Mouse (Mus musculus) heart, adult 18-20 months (tissue): ENCODE results near the gene Lrch3. TPM values are rescaled to one million over a fixed set of nuclear protein-coding genes. Genes with fewer than 3 reads are reported as not detected.
"Not testable (repeated sequence)": the region's sequence is repeated elsewhere in the genome, so short reads cannot be mapped to it uniquely, and the experiment has no call there.

Experiments
- DNase-seq, 2 experiments: peaks; one replicate each; pipeline ENCODE4 v3.0.0; 2021 to 2022; ENCODE audit warnings: mixed read lengths in 1 of 2
- total RNA-seq, 2 experiments: library from RNA; stranded (reverse); gene quantifications; 2 replicates each; pipeline ENCODE4 v1.2.3; 2021

Lrch3 gene
- total RNA-seq, 2 experiments from 2014 or later: 19.9 to 21.4 TPM

- no peak for DNase-seq
Observed at GRCm38 (mm10) chr16:32992158-32992557, 78.3 kb downstream of the Lrch3 start.

DNA sequence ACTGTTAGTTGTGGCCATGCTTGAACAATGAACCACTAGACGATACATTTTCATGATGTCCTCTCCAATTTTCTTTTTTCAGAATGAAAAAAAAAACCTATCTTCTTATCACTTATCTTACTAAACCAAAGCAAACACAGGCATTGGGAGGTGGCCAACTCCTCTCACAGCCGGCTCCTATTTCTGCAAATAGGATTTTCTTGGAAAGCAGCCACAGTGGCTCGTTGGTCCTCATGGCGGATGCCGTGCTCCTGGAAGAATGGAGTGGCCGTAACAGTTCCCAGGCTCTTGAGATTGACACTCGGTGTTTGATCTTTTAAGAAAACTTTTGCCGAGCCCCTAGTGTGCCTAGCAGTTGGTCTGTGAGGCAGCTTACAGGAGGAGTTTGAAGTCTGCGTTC, 91.3 kb downstream of the Lrch3 start:
- DNase-seq: peak; percentile 12 to 35

DNA sequence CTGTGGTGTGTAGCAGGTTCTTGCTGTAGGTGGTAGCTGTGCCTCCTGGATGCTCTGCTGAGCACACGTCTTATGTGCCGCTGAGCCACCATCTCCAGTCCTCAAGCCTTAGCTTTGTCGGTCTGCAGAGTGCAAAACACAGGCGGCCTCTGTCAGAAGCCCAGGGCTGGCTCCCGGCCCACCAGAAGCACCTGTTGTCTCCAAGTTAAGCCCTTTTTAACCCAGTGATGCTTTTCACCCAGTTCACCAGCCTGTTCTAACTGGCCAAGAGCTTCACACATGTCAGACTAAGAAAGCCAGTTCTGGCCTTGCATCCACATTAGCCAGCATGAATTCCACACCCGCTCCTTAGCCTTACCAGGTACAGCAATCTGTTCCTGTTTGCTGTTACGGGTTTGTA, 93.0 kb downstream of the Lrch3 start:
- DNase-seq: no peak

- no peak for DNase-seq
Observed at GRCm38 (mm10) chr16:33007436-33007835, 93.5 kb downstream of the Lrch3 start.

GRCm38 (mm10) chr16:33010166-33010565, 96.3 kb downstream of the Lrch3 start:
- DNase-seq: no peak

DNA sequence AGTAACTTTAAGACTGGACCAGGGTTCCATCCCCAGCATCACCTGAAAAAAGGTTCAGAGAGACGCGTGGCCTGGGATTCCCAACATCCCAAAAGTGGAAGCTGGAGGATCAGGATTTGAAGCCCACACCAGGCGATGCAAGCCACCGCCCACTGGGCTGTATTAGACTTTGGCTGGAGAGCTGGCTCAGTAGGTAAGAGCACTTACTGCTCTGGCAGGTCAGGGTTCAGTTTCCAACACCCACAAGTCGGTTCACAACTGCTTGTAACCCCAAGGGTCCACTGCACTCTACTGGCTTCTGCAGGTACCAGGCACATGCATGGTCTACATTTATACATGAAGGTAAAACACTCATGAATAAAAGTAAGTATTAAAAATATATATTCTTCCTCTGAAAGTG, 99.9 kb downstream of the Lrch3 start:
- DNase-seq: no peak

GRCm38 (mm10) chr16:33014921-33015320, 101.0 kb downstream of the Lrch3 start:
- peak in 1 of 2 experiments; percentile 9 for DNase-seq

DNA sequence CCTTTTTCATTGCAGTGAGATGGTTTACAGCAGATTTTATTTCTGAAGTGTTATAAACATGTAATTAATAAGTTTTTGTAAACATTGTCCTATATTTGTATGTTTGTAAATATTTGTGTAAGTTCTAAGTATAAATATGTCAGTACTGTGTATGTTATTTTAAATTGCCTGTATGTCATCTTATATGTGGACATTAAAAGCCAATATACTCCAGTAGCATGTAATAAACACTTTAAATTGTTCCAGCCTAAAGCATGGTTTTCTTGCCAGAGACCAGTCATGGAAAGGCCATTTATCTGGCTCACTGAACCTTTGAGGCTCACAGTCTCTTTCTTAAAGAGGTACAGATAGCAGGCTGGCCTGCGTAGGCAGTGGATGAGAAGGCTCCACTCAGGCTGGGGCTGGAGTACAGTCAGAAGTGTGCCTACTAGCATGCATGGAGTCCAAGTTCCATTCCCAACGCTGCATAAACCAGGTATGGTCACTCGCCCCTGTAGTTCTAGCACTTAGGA, 101.6 kb downstream of the Lrch3 start:
- DNase-seq: no peak

- DNase-seq: no peak
Observed at GRCm38 (mm10) chr16:33015986-33016385, 102.1 kb downstream of the Lrch3 start.

GRCm38 (mm10) chr16:33017677-33018349, 103.9 kb downstream of the Lrch3 start:
- no peak for DNase-seq

DNA sequence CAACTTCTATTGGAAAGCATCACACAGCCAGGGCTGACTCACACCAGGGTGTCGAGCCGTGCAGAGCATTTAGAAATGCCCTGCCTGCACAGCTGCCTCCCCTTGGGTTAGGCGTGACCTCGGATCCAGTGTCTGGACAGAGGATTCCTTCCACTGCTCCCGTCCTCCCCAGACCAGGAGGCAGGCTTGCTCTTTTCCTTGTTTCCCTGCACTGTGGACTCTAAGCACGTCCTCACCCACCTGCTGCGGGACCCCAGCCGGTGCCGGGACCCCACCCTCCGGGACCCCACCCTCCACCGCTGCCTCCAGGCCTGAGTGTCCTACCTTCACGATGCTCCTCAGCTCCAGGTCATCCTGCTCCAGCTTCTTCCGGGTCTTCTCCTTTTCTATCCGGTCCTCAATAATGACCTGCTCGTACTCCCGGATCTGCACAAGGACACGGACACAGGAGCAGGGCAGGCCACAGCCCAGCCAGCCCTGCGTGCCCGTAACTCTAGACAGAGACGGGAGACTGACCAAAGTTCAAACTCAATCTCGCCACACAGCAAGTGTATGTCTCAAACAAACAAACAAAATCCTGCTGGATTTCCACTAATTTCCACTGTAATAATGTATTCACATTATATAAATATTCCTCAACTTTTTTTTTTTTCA, 105.3 kb downstream of the Lrch3 start:
- peak in 1 of 2 experiments; percentile 7 for DNase-seq

DNA sequence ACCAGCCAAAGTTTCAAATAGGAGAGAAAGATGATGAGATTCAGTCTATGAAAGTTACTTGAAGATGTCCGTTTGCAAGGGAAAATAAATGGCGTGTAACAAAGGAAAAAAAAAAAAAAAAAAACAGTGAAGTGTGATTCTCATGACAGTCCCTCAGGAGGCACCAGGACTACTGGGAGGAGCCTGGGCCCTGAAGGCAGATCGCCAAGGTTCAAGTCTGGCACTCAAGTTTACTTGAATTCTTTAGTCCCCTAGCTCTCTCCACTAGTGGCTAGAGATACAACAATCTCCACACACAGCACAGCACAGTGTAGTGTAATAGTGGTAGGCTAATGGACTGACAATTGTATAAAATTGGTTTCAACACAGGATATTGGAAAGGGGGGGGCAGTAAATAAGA, 107.5 kb downstream of the Lrch3 start:
- DNase-seq: no peak

DNA sequence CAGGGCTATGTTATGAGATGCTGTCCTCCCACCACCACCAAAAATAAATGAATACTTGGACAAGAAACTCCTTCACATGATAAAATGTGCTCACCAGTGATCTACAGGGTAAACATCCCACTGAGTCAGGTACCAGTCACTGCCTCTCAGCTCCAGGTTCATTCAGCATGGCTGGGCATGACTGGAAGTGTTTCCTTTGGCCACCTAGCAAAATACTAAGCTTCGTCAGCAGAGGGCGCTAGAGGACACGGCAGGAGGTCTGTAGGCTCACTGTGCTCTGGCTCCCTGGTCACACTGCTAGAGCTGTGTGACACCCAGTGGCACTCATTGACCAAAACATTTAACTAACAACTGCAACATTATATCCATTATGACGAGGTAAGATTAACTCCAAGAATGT, 109.8 kb downstream of the Lrch3 start:
- peak; percentile 81 to 92 for DNase-seq

GRCm38 (mm10) chr16:33024456-33025104, 110.7 kb downstream of the Lrch3 start:
- no peak for DNase-seq

GRCm38 (mm10) chr16:33026357-33026756, 112.5 kb downstream of the Lrch3 start:
- no peak for DNase-seq

DNA sequence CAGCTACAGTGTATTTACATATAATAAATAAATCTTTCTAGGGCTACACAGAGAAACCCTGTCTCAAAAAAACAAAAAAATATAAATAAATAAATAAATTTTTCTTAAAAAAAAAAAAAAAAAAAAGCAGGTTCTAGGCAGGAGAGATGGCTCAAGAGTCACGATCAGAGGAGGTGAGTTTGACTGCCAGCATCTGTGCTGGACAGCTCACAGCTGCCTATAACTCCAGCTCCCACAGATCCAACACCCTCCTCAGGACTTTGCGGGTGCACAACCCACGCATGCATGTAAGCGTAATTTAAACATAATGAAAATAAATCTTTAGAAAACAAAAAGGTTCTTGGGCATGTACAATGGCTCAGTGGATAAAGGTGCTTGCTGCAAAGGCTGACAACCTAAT, 122.1 kb downstream of the Lrch3 start:
- no peak for DNase-seq

DNA sequence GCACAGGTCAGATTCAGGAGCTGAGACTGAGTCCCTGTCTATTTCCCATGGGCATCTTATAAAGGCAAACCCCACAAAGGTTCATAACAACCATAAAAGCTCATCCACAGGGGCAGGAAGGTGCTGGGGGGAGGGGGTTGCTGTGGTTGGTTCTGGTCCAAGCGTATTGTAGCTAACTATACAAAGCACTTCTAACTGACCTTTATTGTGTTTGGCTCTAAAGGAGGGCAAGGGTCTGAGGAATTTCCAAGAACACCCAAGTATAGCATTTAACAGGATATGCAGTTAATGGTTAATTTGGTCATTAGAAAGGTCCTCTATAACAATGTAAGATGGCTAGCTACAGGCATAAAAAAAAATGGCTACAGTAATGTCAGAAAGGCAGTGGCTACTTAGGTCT, 128.8 kb downstream of the Lrch3 start:
- no peak for DNase-seq

DNA sequence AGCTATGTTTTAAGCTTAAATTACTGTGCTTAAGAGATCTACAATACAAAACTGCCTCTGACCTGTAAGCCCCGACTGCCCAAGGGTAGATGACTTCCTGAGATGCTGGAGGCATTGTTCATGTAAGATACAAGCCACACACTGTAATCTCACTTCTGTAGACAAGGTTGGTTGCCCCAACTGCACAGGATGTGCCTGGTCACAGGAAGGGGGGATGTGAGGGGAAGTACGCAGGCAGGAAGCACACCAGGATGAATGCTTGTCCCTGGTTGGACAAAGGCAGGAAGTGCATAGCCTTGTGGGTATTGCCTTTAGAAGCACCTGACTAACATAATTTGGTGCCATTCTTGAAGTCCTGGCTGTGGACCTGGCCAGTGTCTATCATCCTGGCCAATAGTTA, 129.4 kb downstream of the Lrch3 start:
- DNase-seq: no peak

DNA sequence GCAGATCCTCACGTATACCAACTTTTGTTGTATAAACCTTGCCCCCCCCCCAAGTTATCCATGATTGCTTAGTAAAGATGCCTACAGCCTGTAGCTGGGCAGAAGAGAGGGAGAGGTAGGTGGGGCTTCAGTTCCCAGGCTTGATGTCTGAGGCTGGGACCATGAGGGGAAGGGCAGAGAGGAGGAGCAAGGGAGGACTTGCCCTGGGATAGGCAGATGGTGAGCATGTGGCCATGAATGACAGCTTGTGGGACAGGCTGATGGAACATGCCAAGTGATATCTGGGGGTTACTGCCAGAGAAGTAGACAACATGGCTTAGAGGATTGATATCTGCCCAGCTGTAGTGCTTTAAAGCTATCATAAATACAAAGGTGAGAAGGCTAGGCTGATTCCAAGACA, 134.1 kb downstream of the Lrch3 start:
- no peak for DNase-seq

DNA sequence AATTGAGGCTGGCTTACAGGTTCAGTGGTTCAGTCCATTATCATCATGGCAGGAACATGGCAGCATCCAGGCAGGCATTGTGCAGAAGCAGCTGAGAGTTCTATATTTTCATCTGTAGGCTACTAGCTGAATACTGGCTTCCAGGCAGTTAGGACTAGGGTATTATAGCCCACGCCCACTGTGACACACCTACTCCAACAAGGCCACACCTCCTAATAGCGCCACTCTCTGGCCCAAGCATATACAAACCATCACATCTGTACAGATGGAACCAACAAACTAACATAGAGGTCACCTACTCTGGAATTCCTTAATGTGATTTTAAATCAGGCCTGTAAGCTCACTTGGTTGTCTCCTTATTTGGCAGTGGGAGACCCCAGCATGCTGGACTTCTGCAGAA, 134.8 kb downstream of the Lrch3 start:
- no peak for DNase-seq

DNA sequence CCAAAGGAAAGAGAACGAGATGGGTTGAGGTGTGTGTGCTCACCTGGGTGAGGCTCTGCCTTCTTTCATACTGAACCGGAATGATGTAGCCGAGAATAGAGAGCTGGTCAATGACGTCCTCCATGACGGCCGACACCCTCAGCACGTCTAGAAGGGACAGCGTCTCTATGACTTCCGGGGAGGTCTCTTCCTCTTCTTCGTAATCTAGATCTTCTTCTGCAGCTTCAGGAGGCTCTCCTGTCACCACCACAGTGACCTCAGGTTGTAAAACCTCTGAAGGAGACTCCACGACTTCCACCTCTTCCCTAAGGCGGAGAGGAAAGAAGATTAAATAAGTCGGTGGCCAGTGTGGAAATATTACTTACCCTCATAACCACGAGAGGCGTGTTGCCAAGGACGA, 135.9 kb downstream of the Lrch3 start:
- DNase-seq: no peak

DNA sequence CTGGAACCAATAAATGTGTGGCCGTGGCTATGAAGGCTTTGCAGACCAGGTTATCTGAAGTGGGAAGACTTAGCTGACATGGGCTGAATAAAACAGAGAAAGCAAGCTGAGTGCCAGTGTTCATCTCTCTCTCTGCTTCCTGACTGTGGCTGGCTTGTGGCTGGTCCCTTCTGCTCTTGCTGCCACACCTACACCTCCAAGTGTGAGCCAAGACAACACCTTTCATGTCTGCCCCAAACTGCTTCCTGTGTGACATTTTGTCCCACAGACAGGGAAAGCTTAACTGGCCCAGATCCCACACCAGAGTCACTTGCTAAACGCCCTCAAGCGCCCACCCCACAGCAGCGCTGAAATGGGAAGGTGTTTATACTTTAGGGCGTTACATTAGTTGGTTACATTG, 139.2 kb downstream of the Lrch3 start:
- DNase-seq: no peak

- DNase-seq: not testable (repeated sequence)
Observed at GRCm38 (mm10) chr16:33054927-33055326, 141.0 kb downstream of the Lrch3 start.
